Mouse (Mus musculus) neutrophil, adult 5-6 weeks (primary cell): ENCODE measurements around the gene Cox10. TPM values are rescaled to one million over a fixed set of nuclear protein-coding genes. Genes with fewer than 3 reads are reported as not detected.
"Not testable (repeated sequence)": the region's sequence is repeated elsewhere in the genome, so short reads cannot be mapped to it uniquely, and the experiment has no call there.

Experiments used
- ATAC-seq: fragments of 151-379, 151-347 bp; 2 replicates; pipeline ENCODE4 v1.8.0; 2017; ENCODE audit warnings: mild to moderate bottlenecking, moderate TSS enrichment; ENCODE audit not compliant: insufficient number of reproducible peaks, poor library complexity, low FRiP score, severe bottlenecking; ENCODE audit errors: extremely low read depth
- total RNA-seq: library from RNA; stranded (forward); fragments of 200-1000 nt; gene quantifications from 2 replicates; pipeline ENCODE4 v1.2.3, GENCODE M21; 2017

Cox10 gene
- total RNA-seq, result 12.8 and 12.9 TPM in 2 replicates

DNA sequence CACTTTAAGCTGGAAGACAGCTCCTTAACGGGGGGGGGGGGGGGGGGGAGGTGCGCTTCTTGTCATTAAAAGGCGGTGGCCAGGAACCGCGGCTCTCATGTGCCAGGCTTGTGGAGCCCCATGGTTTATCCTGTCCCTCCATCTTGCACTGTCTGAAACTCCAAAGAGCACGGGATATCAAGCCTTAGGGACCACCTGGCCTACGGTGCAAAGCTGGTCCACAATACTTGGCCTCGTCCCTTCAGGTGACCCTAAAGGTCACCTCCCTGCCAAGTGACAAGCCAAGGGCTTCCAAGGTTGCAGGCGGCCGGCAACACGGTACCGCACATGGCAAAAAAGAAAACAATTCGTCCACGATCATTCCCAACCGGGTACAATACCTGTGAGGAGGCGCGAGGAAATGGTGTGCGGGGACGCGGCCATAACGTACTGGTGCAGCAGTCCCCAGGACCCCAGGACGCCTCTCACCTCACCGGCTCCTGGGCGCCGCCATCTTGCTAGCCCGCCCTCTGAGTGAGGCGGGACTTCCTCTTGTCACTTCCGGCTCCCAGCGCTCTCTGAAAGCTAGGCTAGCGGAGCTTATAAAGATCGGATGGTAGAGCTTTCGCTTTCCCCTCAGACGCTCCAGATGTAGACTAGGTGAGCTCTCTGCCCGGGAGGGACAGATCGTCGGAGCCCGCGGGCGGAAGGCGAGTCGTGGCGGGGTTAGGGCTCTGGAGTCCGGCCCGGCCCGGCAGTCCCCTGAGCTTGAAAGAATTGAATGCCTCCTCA, at the start of gene Cox10:
Cox10 (minus strand) TSS at position 513 of the 771 bp plus-strand sequence.
- peak; percentile 94 for ATAC-seq

DNA sequence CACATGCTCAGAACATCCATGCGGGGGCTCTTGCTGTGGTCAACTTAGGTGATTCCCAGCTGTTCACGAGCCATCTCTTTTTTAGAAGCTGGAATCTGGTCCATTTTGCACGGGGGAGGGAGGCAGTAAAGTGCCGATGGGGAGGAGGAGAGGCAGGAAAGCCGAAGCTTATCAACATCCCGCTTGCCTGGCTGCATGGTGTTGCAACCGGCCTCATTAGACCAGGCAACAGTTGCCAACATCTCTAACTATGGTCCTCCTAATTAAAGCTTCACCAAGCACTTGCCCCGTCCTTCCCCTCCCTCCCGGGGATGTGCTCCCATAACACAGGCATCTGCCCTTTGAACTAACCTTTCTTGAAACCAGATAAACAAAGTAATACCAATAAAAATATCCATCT, 48.7 kb upstream of the Cox10 start:
- ATAC-seq, result no peak

DNA sequence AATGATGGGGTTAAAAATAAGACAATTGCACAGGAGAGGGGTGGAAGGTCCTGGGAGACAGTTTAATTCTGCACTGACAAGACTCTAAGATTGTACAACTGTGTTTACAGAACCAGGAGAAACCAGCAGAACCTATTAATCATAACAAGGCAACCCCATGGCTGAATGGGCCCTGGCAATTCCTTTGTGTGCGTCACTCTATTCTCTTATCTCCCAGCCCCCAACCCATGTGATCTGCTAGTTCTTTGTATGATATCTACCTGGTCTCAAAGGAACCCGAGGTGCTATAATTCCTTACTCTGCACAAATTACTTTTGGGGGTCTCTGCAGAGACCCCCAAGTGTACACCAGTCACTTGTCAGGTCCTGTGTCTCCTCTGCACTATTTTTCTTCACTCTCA, 46.2 kb upstream of the Cox10 start:
- no peak for ATAC-seq

DNA sequence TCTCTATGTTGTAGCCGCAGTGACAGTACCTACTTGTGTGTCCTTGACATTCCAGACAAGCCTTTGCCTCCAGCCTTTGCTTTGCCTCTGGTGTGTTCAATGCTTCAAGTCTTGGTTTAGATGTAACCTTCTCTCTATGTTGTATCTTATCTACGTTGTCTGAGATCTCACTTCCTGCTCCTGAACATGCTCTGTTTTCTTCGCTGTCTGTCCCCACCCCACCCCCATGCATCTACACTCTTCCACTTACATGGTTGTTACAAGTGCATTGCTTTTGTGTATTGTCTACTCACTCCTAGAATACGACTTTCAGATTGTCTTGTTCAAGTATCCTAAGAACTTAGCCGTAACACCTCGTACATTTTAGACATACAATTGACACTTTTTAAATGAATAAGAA, 43.9 kb upstream of the Cox10 start:
- not testable (repeated sequence) for ATAC-seq

DNA sequence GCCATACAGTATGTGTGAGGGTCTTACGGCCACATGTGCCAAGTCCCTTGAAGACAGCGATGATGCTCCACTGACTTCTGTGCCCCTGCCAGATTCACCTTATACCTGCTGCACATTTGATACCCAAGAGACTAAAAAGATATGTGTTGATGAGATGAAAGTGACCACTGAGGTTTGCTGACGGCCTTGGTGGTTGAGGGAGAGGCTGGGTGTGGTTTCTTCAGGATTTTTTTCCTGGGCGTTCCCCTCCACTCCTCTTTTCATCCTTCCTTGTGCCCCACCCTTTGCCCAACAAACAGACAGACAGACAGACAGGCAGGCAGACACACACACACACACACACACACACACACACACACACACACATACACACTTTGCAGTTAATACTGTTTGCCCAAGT, 37.4 kb upstream of the Cox10 start:
- peak; percentile 44; the same call in 1 of the 2 replicates for ATAC-seq

DNA sequence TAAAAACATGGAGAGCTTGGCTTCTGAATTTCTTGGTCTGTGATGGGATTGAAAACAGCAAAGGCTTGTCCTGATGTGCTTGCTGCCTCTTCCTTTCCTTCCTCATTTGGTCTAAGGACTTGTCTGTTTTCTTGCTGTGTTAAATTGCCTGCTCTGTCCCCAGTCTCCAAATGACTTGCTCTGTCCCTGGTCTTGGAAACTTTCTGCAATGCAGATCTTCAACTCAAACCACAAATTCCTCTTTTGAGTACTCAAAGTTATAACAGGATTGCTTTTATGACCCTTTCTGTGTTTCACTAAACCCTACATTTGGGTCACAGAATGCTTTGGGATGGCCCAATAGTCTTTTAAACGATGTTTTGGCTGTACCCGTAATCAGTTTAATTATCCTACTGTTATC, 36.6 kb upstream of the Cox10 start:
- no peak for ATAC-seq

DNA sequence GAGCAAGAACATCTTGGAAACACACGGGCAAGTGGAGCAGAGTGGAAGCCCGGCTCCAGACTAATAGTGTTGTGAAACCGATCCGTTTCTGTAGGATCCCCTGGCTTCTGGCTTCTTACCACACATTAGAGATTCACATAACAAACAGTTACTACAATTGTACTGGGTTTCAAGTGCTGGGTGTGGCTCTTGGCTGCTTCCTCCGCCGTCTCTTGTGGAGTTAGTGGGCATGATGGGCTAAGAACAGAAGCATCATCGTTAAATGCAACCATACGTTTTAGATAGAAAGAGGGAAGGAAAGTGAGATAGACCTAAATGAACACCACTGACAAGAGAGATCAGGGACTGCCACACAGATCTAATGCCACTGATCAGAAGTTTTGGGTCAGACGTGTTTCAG, 35.8 kb upstream of the Cox10 start:
- no peak for ATAC-seq

DNA sequence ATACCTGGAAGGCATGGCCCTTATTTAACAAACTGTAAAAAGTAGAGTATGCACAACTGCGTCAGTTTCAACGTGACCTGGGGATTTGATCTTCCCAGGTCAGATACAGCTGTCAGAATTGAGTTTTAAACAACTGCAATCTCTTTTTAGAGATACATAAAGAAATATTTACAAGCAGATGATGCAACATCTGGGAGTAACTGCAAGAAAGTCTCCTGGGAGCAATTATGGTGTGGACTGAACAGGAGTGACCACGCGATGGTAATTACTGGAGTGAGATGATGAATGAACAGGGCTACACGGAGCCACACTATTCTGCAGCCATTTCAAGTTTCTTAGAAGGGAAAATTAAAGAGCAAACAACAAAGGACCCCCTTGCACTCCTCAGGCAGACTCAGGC, 20.8 kb upstream of the Cox10 start:
- no peak for ATAC-seq

DNA sequence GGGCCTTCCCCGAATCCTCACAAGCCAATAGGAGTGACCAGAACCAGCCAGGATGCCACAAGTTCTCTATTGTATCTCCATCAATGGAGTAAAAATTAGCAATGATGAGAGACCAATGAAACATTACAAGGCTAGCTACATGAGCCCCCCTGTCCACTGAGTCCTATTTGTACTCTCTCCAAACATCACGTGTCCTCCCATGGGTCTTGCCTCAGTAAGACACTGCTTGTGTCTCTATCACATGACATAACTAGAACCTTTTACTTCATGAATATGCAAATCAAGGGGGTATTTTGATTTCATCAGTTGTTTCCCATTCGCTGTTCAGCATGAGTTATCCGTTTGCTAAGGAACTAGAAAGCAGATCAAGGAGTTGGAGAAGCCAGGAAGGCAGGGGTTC, 13.8 kb upstream of the Cox10 start:
- ATAC-seq, result no peak

DNA sequence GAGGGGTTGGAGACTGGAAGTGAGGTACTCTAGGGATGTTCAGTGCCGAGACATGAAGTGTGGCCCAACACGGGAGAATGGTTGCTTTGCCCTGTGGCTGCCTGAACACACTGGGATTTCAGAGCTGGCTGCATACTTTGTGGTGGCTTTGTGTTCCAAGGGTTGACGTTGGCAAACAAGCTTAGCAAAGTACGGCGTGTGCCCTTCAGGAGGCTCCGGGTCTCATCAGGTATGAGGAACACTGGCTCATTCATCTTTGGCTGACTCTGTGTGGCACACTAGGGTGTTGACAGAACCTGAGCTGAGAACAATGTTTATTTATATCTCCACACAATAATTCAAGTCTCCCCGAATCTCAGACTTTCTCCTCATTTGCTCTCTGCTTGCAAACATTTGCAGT, 11.9 kb upstream of the Cox10 start:
- ATAC-seq, result no peak

DNA sequence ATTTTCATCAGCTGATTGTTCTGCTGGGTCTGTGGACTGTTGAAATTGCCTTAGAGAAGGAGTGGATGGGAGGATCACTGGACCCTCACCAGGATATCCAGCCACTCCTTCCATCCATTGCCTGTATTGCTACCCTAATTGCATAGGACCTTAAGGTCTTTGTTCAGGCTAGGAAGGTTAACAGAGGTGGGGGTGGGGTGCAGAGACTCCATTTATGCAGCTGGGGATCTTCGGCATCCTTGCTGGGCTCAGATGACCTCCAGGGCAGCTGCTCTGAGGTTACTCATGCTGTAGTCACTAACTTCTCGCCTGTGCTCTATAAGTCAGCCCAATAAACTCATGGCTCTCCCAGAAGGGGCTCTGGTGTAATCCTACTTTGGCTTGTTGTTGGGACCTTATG, 10.4 kb upstream of the Cox10 start:
- ATAC-seq, result no peak

DNA sequence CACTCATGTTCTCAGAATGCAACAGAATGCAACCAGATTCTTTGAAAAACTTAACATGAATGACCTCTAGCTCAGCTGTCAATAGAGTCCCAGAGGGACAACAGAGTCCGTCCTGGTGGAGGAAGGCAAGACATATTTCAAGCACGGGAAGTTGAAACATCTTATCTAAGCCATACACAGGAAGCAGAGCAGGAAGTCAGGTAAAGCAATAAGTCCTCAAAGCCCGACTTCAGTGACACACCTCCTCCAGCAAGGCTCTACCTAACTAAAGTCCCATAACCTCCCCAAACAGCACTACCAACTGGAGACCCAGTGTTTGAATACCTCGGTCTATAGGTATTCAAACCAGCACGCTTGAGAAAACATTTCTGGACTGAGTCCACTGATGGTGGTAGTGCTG, 6.6 kb upstream of the Cox10 start:
- ATAC-seq, result 0 out of 2 replicates have a peak, but pooled peaks have one; percentile 23

DNA sequence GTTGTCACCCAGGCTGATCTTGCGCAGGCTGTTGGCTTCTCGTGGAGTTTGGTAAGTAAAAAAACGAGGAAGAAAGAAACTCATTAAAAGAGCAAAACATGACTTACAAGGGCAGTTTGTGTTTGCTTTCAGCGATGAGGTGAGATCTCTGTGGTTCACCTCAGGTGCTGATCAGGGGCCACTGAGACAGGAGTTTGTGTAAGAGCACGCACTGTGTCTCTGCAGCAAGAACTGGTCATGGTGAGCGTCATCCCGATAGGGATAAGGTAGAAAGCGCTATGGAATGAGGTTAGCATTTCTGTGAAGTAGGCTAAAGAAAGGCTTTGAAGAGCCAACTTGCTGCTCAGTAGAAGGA, 436 bp upstream of the Cox10 start:
- no peak for ATAC-seq

DNA sequence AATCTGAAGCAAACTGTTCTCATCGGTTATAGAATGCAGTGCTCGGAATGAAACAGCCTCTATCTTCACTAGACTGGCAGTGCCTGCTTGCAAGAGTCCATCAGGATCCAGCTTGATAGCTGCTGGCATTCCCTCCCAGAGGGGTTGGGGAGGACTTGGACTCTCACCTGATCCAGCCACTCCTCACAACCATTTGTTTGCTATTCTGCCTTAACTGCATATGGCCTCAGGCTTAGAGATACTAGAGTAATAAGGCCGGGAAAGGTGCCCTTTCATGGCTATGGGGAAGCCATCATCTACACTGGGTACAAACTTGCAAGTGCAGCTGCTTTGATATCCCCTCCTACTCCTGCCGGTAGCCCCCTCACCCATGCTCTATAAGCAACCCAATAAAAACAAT, 3.1 kb downstream of the Cox10 start:
- ATAC-seq, result no peak

DNA sequence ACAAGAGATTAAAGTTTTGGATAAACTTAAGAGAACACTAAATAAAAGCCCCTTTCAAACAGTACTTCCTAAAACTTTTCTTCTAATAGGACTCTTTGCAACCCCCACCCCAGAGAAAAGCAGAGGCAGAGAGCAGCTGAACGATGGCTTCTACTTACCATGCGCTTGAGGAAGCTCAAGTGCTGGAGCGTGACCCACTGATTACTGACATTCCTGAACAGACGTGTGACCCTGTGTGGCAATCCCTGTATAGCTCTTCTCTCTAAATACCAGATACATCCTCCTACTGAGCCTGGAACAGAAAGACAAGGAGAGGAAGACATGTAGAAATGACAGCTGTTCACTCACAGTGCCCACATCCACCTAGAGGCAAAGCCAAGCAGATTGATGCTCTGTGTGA, 5.9 kb downstream of the Cox10 start:
- ATAC-seq, result no peak

DNA sequence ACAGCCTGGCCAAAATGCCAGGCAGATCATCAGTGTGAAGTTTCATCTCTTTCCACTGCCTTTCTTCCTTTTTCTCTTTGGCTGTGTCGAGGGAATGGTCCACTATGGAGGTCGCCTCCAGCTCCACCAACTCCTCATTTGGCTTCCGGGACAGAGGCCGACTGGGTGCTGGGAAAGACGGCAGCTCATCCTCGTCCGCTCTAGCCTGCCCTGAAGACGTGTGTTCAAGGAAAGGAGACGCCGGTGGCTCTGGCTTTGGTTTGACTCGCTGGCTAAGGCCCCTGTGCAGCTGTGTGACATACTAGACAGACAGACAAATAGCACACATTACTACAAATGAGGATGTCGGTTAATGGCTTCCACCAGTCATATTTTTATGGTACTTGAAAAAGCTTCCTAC, 7.7 kb downstream of the Cox10 start:
- ATAC-seq, result no peak

DNA sequence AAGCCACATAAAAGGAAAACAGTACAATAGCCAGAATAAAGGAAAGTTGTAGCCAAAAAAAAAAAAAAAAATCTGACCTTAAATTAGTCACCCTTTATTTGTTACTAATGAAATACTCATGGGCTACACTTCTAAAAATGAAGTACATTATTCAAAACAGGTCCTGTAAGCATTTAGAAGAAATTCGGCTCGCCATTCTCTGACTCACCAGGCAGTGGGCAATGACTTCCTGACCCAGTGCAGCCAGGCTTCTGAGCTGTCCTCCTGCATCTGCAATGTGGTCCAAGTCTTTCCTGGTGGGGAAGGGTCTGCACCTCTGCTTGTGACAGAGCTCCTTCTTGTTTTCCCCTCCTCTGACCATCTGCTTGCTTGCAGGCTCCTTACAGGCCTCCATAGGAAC, 13.3 kb downstream of the Cox10 start:
- ATAC-seq, result no peak

DNA sequence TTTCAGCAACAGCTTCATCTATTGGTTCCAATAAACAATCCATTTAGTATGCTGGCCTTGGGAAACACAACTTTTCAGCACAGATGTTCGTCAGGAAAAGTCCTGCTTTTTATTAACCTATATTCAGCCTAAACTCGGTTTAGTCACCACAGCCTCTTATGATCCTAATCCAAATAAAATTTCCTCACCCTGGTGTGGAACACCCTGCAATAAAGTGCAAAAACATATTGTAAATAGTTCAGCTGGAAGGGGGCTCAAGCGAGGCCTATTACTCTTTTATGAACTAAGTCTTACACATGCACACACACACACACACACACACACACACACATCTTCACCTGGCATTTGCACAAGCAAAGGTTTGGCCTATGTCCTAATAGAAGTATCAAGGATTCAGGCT, 16.1 kb downstream of the Cox10 start:
- ATAC-seq, result no peak

DNA sequence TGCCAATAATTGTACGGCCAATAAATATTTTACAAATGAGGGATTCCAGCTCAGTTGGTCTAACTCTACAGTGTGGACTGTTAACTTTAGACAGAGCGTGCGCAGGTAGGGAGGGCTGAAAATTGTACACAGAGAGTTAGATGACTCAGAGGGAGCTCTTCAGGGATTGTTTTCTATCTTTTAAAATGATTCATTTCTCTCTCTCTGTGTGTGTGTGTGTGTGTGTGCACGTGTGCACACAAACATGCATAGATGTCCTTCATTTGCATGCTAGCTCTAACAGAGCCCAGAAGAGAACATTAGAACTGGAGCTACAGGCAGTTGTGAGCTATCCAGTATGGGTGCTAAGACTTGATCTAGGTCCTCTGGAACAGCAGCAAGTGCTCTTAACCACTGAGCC, 17.0 kb downstream of the Cox10 start:
- no peak for ATAC-seq

DNA sequence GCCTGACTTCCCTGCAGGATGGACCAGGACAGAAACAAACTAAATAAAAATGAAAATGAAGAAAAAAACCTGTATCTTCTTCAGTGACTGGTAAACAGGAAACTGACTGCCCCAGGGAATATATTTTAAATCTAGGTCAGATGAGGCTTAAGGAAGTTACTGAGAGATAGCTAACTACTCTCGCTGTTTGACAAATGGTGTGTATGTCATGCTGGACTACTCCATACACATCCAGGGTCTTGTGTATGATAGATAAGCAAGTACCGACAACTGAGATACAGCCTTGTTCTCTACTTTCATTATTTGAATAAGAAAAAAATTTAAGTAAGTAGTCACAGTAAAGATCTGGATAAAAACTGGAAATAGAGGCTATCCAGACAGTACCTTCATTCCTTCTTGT, 20.0 kb downstream of the Cox10 start:
- no peak for ATAC-seq

DNA sequence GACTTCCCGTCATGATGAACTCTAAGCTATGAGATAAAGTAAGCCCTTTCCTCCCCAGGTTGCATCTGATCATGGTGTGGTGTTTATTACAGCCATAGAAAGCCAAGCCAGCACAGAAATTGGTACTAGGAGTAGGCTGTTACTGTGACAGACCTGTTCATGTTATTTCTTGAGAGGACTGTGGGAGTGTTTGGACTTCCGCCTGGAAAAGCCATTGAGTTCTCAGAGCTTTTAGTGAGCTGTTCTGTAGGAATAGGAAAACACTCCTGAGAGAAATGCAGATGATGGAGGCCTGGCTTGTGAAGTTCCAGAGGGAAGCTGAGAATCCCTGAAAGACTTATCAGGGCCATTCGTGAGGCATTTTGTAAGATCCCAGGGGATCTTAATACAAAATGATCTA, 20.8 kb downstream of the Cox10 start:
- no peak for ATAC-seq
